Mouse (Mus musculus): ENCODE results near the gene Myo1c.

DNA sequence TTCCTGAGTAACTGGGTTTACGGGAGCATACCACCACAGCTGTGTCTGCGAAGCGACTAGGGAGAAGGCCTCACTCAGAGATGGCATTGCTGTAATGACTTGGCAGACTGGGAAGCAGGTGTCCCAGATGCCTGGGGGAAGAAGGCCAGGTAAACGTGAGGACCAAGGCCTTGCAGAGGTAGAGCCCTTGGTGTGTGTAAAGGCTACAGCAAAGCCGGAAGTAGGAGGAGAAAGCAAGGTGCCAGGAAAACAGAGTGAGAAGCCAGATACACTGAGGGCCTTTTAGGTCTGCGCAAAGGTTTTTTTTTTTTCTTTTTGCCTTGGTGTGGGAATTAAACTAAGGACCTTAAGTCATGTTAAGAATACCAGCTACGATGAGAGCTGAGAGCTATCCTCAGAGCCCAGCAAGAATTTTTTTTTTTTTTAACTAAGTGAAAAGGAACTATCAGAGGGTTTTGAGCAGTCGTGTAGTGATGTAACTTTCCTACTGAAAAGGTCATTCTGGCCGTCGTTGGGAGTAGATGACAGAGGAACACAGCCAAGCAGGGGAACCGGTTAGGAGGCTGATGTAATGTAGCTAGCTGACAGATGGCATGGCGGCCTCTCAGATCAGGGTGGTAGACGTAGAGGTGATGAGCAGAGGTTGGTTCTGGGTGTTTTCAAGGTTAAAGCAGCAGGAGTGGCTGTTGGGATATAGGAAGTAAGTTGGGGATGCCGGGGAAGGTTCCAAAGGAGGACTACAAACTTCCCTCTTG, 8.9 kb downstream of the Myo1c start:
- TF ChIP-seq REST (IDR thresholded peaks at IDR 0.05; ENCODE audit: insufficient read depth, insufficient read length) = no peak
- TF ChIP-seq TCF12 (IDR thresholded peaks at IDR 0.05; ENCODE audit: insufficient read depth, poor library complexity, severe bottlenecking) = no peak
- no peak for TF ChIP-seq E2F4 (IDR thresholded peaks at IDR 0.05; ENCODE audit: insufficient read depth)
- TF ChIP-seq POLR2A (IDR thresholded peaks at IDR 0.05; ENCODE audit: insufficient read length, low read depth) = no peak
- TF ChIP-seq MYOG (IDR thresholded peaks at IDR 0.05; ENCODE audit: control insufficient read depth in 1 of 3, insufficient read depth in 1 of 3, insufficient read length in 2 of 3, low read depth in 2 of 3) = no peak
- TF ChIP-seq USF1 (IDR thresholded peaks at IDR 0.05; ENCODE audit: low read depth) = no peak
- no peak for TF ChIP-seq MYOD1 (IDR thresholded peaks at IDR 0.05; ENCODE audit: control insufficient read depth in 1 of 3, insufficient read length in 2 of 3, low read depth in 2 of 3)
- TF ChIP-seq MAX (IDR thresholded peaks at IDR 0.05; ENCODE audit: low read depth) = no peak
